Mouse (Mus musculus): Measurements from ENCODE around the gene Cep70. TPM values are rescaled to one million over a fixed set of nuclear protein-coding genes. Genes with fewer than 3 reads are reported as not detected.

Gene Cep70
- total RNA-seq (2021), result 10 to 100 TPM; 12.7 to 13.9 TPM

DNA sequence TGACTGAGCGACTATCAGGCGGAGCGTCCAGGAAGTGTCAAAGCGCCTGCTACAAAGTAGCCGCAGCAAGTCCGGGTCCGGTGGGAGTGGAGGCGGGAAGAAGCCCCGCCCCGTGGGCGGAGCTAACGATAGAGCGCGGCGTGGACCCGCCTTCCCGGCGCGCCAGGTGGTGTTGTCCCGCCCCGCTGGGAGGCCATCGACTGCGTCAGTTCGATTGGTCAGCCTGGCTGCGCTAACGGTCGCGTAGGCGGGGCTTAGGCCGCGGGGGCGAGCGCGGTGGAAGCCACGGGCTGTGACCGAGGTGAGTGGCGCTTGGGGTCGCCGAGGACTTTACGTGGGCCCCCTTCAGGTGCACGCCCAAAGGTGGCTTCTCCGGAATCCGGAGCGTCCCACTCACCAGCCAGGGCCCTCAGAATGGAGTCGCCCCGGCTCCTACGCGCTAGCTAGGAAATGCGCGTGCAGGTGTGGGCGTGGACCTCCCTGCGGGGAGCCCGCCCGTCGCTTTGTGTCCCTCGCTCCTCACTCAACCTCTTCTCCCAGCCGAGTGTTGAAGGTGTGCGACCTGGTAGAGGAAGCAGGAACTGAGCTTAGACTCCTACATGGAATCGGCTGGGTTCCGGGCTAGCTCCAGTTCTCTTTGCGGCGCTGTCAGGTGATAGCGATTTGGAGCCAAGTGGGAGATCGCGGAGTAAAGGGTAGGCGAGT is at the start of gene Cep70:
Gene Cep70, plus strand, starts transcription at position 178 of the 705 bp plus-strand sequence.
- peak; percentile 96 for DNase-seq

DNA sequence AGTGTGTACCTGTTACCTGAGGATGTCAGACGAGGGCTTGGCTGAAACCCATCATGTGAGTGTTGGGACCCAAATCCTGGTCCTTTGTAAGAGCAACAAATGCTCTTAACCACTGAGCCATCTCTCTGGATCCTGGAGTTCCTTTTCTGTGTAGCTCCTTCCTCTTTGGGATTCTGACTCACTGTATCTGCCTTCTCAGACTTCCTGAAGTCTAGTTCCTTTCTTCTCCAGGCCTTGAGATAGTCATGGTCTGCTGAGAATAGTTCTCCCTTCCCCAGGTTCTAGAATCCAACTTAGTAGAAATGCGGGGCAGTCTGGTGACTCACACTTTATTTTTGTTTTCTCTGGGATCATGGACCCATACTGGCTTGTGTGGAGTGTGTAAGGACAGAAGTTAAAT is 30.5 kb upstream of the Cep70 start:
- no peak for DNase-seq

DNA sequence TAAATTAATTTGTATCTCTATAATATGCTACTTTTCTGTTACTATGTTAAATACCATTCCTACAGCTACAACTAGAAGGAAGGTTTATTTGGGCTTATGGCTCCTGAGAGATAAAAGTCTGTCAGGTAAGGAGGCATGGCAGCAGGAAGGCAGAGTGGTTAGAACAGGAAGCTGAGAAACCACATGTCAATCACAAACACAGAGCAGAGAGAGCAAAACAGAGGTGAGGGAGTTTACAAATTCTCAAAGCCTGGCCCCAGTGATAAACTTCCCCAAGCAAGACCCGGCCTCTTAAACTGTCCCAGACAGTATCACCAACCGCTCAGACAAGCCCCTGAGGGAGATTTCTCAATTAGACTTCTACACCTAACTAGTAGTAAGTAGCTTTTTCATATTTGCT is 27.0 kb upstream of the Cep70 start:
- no peak for DNase-seq

DNA sequence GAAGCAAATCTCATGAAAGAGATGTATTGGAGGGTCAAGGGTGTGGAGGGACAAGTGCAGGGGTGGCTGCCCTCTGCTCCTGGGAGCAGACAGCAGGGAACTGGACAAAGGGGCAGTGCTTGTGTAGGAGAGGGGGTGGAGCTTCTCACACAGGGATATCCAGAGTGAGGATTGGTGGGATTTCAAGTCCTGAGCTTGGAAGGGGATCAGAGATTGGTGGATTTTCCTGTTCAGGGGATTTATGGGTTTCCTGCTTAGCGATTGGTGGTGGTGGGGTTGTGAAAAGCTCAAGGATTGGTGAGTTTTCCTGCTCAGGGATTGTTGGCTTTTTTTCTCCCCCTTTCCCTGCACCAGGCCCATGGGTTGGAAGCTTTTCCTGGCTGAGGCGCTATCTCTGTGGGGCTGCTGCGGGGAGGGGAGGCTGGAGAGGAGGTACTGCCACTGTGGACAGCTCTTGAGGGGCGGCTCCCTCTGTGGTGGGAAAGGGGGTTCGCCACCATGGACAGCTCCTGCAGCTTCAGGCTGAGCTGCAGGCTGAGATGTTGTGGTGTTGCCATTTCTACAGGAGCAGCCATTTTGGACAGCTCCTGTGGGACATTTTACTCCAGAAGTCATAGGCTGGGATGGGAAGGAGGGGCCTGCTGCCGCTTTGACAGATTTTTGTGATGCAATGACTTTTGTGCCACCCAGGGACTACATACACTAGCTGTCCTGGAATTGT is 25.0 kb upstream of the Cep70 start:
- DNase-seq, result peak; percentile 82

DNA sequence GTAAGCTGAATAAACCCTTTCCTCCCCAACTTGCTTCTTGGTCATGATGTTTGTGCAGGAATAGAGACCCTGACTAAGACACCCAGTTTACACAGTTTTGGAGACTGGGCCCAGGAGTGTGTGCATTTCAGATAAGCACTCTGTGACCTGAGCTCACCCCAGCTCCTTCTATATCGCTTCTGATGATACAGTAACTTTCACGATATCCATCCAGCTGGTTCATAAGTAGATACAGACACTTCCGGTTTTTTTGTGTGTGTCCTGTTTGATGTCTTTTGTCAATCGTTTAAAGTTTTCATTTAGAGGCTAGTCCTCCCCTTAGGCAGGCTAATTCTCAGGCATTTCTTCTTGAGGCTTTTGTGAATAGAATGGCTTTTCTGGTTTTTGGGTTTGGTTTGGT is 21.5 kb upstream of the Cep70 start:
- DNase-seq, result no peak

DNA sequence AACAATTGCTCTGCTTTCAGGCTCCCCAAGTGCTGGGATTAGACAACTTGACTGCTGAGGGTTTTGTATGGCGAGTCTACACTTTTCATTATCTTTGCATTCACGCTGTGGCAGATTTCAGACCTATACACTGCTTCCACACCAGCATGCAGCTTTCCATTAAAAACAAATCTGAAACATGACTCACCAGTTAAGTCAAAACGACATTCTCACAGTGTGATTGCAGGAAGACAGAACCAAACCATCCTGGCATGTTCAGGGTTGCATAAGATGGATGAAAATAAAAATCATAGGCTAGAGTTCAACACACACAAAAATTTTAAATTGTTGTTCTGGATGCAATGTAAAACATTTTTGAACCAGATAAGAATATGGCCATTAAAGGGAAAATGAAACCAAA is 18.6 kb upstream of the Cep70 start:
- no peak for DNase-seq

DNA sequence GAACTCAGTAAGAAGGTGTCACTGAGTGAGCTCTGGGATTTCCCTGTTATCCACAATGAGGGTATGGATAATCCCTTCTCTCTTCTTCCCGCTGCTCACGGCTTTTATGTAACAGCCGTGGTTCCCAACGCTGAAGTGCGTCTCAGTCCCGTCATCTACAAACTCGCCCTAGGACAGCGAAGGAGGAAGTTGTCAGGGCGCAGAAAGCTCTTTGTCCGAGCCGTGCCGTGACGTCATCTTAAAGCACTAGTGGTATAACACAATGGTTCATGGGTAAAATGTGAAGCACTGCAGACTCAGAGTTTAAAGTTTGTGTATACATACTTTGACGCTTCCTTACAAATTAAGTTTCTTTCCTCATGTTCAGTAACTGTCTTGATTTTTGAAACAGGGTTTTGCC is 13.7 kb upstream of the Cep70 start:
- DNase-seq, result no peak

DNA sequence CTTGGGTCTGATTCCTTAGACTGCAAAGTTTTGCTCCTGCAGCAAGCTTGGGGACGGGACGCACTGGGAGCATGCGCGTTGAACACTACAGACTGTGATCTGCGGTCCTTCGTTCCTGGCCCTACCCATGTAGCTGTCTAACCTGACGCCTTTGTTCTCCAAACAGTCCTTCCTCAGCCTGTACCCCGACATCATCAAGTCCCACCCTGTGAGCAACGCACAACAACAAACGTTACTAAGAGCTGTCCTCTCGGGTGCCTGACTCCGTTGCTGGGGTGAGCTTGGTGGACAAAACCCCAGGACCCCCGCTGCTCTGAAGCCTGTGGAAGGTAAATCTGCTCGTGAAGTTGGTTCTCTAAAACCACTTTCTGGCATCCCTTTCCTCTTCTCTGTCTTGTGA is 6.0 kb upstream of the Cep70 start, which contains the start of gene Faiml:
Gene Faiml, minus strand, starts transcription at position 101 of the 400 bp plus-strand sequence.
- DNase-seq, result no peak

DNA sequence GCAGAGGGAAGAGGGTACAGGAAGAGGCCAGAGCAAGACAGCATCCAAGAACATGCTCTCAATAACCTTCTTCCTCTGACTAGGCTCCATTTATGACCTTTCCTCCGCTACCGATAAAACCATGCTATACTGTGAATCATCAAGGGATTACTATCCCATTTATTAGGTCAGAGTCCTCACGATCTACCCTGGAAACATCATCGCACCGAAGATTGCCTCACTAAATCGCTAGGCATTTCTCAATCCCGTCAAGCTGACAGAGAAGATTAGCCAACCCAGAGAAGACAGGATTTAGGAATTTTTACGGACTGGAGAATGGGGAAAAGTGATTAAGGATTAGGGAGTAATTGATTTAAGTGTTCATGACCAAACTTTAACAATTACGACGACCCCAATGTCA is 4.9 kb upstream of the Cep70 start:
- no peak for DNase-seq

DNA sequence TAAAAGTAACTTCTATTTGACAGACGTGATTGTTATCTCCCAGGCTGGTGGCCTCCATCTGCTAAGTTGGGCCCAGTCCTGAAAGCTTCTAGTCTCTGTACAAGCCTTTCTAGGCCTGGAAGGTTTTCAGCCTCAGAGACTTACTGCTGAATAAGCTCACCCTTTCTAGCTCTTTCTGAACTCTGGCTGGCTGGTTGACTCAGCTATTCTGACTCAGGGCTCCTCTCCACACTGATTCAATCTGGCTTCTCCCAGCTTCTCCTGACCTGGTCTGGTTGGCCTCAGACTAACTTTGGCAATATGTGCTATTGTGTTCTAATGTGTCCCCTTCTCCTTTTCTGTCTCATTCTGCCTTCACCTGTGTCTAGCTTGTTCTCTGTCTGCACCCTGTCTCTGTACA is 3.9 kb upstream of the Cep70 start:
- DNase-seq, result no peak

DNA sequence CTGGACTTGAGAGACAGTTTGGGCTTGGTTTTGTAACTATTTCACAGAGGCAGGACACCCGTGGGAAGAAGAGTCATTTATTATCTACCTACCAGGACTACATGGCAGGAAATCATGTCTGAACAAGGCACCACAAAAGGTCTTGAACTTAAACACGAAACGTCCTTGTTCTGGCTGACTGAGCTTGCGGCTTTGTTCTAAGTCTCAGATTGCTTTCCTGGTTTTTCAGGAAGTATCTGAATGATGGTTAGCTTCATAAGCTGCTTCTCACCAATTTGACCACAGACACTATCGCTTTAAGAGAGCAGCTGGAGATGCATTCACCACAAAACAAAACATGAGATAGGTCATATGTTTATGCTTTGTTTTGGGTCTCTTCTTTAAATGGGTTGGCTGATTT is 2.6 kb upstream of the Cep70 start:
- no peak for DNase-seq

DNA sequence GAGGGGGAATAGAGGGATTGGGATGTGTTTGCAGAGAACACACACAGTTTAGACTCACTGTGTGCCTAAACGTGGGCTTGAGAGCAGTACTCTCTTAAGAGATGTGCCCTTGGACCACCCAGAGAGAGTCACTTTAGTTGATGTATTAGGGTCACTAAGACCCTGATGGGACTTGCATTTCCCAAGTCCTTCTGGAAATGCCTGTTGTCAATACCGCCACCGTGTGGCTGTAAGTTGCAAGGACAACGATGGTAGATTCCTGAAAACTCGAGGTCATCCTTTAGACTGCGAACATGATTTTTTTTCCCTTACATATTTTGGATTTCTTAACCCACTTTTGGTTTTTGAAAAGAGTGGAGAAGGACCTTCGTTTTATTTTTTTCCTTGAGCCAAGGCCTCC is 1.1 kb upstream of the Cep70 start:
- DNase-seq, result peak; percentile 71

DNA sequence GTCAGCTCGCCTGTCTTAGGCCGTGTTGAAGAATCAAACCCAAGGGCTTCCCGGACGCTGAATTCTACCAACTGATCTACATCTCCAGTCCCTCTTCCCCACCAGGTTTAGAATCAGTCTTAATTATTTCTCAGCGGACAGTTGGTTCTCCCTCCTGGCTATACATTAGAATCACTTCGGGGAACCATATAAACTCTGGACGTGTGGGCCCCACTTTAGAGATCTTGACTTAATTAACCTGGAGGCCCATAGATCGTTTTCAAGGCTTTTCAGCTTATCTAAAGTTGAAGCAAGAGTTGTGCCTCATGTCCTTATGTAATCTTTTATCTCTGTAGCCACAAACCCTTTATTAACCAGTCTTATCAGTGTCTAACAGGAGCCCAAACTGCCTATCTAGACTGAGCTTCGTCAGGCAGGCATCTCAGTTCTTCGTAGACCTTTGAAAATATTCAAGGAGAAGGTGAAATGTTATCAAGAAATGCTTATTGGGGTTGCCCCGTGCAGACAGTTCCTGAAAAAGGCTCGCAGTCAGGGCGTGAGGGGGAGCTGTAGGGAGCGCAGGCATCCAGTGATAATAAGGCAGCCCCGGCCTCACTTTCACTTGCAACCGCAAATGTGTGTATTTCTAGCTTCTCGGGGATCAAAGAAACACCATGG is 506 bp upstream of the Cep70 start:
- no peak for DNase-seq

DNA sequence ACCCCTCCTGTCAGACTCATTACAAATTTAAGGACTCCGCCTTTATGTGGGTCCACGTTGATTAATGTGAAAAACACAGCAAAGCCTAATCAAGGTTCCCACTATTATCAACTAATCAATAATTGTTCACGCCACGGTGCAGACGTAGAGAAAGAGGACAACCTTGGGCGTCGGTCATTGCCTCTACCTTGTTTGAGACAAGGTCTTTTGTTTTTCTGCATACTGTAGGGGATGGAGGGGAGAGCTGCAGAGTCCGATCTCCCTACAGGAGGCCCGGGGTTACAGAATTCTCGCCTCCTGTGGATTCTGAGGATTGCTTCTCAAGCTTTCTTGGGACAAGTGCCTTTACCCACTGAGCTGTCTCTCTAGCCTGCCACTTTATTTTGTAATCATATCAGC is 727 bp downstream of the Cep70 start:
- no peak for DNase-seq

DNA sequence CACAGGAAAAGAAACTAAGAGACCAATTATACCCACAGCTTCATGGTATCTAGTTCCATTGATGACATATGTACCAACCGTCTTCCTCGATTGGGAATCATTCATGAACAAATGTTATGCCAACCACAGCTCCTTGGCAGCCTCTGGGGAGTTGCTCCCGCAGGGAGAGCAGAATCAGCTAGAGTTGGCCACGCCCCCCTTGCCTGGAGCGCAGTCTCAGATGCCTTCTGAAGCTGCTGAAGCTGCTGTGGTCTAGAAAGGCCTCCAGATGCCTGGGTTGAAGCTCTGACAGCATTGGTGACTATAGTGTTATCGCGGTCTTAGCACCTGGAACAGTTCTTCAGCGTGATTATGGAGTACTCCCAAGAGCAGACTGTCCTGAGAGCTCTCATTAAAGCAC is 5.1 kb downstream of the Cep70 start:
- DNase-seq, result no peak

DNA sequence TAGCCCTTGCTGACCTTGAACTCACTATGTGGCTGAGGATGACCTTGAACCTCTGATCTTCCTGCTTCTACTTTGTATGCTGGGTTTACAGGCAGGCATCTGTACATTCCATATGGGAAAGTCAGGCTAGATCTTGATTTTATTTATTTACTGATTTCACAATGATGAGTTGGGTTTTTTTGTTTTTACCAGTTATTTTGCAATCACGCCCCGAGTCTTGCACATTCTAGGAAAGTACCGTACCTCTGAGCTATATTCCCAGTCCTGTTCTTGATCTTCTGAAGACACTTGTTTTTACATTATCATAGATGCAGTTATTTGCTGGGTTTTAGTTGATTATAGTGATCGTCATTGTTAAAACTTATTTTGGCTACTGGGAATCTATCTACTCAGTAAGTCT is 5.7 kb downstream of the Cep70 start:
- no peak for DNase-seq

DNA sequence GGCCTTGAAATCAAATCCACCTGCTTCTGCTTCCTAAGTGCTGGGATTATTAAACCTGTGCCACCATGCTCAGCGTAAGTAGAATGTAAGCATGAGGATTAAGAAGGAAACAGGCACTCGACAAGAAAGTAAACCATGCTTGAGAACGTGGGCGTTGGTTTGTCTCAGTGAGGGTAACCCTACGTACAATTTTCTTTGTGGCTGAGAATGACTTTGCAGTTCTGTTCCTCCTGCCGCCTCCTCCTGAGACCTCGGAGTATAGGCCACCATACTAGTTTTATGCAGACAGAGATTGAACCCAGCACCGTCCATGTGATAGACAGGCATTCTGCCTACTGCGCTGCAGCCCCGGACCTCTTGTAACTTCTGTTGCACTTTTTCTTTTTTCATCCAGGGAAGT is 10.7 kb downstream of the Cep70 start:
- DNase-seq, result no peak

DNA sequence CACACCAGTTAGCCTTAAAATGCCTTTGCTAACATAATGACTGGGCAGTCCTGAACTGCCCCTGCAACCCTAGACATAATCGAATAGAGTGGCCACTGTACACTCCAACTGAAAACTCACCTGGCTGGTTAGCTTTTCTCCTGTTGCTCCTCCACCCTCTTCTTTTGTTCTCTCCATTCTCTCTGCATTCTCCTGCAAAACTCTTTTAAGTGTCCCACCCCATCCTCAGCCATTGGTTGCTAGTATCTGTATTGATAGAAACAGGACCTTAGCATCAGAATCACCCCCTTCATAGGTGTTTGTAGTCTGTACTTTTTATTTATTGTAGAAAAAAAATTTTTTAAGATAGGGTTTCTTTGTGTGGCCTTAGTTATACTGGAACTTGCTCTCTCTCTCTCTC is 13.0 kb downstream of the Cep70 start:
- no peak for DNase-seq

DNA sequence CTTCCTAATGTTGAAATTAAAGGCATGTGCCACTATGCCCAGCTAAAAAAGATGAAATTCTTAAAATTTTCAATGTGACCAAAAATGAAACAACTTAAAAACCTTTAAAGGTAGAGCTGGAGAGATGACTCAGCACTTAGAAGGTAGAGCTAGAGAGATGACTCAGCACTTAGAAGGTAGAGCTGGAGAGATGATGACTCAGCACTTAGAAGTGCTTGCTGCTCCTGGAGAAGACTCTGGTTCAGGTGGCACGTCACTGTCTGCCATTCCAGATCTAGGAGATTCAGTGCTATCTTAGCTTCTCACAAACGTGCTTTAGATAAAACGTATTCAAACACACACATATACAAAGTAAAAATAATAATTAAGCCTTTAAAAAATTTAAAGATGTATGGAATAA is 13.7 kb downstream of the Cep70 start:
- DNase-seq, result no peak

DNA sequence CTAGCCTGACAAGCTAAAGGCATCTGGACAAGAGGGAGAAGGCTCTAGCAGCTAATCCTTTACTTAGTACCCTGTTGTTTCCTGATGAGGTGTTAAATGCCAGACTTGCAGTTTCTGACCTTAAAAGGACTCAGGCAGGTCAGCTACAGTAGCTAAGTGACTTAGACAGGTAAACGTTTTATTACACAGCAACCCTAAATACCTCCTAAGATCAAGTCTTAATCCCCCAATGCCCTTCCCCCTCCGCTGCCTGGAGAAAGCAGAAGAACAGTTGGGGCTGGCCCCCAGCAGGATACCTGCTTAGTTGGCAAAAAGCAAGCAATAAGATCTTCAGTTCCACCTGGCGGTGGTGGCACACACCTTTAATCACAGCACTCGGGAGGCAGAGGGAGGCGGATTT is 15.7 kb downstream of the Cep70 start:
- DNase-seq, result no peak

DNA sequence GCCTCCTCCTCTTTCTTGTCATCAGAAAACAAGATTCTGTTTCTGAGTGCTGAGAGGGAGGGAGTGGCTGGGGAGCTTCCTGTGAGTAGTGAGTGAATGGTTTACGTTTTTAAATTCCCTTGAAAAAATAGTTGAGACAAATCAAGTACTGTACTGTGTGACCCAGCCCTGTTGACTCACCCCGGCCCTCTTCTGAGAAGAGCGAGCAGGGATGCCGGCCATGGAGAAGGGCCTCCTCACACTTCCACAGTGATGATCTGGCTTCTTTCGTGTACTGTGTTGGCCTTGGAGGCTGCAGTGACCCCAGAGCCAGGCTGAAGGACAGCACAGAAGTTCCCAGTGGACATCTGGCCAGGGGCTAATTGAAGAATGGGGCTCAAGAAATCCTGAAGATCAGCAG is 61.1 kb downstream of the Cep70 start:
- DNase-seq, result no peak

DNA sequence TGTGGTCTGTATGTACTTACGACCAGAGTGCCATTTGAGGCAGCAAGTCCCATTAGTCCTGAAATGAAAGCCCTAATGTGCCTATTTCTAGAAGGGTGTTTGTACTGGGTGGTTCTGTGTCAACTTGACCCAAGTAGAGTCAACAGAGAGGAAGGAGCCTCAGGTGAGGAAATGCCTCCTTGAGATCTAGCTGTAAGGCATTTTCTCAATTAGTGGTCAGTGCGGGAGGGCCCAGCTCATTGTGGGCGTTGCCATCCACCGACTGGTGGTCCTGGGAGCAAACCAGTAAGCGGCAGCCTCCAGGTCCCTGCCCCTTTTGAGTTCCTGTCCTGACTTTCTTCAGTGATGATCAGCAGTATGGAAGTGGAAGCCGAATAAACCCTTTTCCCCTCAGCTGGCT is 63.1 kb downstream of the Cep70 start:
- DNase-seq, result no peak

DNA sequence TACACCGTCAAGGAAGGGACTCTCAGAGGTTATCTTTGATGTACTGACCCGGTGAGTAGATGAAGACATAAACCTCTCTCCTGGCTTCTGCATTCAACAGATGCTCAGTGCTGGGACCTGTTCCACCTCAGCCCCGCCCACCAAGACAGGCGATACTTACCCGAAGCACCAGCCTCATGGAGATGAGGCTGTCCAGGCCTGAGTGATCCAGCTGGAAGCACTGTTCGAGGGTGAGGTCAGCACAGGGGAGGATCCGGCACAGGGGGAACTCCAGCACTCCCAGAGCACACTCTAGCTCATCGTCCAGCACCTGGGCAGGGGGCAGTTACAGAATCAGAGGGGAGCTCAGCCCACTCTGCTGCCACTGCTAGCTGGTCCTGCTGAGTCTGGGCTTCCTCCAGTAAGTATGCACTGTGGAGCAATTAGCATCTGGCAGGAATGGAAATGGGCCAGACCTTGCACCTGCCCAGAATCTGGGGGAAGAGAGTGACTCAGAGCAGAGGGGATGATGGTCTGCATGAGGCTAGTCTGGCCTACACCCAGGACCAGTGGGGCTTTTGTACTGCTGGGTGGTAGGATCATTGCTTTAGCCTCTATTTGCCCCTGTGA is 76.3 kb downstream of the Cep70 start:
- no peak for DNase-seq
